Mouse (Mus musculus) left cerebral cortex, postnatal 10 days (tissue): ENCODE results near the gene Rnf151. TPM values are rescaled to one million over a fixed set of nuclear protein-coding genes. Genes with fewer than 3 reads are reported as not detected.
"Not testable (repeated sequence)": the region's sequence is repeated elsewhere in the genome, so short reads cannot be mapped to it uniquely, and the experiment has no call there.

Source experiments
- DNase-seq, 2 experiments: peaks; one replicate each; pipeline ENCODE4 v3.0.0; 2021 to 2022; ENCODE audit warnings: low spot score in 2 of 2, mixed read lengths in 1 of 2; ENCODE audit errors: extremely low spot score in 1 of 2
- intact Hi-C: fragments of 180-260 bp; cut with DNase I; formaldehyde crosslinking; loops from one replicate; pipeline ENCODE4 v1.15.1; 2025
- total RNA-seq, 2 experiments: library from RNA; stranded (reverse); gene quantifications; 2 replicates each; pipeline ENCODE4 v1.2.3; 2021

The Rnf151 gene
- total RNA-seq, 2 experiments from 2014 or later, result 0.69 TPM; not detected in 1

DNA sequence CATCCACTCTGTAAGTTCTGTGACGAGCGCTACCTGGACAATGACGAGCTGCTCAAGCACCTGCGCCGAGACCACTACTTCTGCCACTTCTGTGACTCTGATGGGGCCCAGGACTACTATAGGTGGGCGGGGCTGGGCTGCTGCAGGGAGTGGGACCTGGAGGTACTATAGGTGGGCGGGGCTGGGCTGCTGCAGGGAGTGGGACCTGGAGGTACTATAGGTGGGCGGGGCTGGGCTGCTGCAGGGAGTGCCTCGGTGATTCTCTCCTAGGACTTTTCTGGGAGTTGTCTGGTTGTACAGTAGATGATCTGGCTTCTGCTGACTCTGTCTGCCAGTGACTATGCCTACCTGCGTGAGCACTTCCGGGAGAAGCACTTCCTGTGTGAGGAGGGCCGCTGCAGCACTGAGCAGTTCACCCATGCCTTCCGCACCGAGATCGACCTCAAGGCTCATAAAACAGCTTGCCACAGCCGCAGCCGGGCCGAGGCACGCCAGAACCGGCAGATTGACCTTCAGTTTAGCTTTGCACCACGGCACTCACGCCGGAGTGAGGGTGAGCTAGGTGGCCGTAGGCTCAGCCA, 40.3 kb downstream of the Rnf151 start:
- DNase-seq, result no peak
- intact Hi-C loops, result no loop called here

GRCm38 (mm10) chr17:24676877-24677276, 41.0 kb downstream of the Rnf151 start:
- DNase-seq, result no peak
- intact Hi-C loops, result no loop called here

DNA sequence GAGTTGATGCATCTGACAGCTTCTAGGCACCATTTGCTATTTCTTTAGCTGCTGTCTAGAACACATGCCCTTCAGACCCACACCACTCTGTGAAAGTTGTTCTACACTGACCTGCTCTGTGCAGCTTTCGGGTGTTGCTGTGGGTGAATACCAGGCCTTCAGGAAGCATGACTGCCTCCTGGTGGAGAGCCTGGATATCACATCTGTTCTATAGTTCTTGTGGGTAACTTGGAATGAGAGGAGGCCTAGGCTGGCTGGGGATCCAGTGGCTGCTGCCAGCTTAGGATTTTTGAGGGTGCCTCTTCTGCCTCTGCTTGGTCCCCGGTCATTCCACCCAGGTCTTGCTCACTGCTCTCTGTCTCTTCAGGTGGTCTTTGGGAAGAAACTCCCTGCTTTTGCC, 41.7 kb downstream of the Rnf151 start:
- intact Hi-C loops, result no loop called here
- peak in 1 of 2 experiments; percentile 79 for DNase-seq

DNA sequence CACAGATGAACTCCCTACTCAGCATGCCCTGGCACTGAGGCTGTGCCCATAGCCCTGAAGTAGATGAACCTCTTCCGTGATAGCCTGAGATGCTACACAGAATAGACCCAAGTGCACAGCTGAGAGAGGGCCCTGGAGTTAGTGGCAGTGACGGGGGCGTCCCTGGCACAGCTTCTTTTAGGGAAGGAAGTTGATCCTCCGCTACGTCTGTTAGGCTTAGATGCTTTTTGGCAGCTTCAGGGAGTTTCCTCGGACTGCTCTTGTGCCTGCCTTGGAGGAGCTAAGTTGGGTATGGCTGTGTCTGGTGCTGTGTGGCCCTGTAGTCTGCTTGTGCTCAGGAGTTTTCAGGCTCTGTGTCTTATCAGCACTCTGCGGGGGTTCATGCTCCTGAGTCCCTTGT, 43.6 kb downstream of the Rnf151 start:
- no peak for DNase-seq
- intact Hi-C loops, result no loop called here

DNA sequence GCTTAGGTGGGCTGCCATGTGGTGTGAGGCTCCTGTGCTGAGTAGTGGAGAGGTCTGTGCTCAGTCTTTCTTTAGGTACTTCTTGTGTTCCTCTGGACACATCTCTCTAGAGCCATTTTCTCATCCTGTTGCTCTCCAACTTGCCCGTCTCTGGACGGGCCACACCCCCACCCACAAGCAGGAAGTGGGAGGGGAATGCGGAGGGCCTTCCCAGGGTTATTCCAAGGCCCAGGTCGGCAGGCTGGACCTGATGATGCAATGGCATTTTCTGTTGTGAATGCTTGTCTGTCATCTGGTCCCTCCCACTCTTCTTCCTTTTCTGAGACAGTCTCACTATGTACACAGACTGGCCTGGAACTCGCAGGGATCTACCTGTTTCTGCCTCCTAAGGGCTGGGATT, 45.7 kb downstream of the Rnf151 start:
- DNase-seq, result peak in 1 of 2 experiments; percentile 73
- intact Hi-C loops, result no loop called here

DNA sequence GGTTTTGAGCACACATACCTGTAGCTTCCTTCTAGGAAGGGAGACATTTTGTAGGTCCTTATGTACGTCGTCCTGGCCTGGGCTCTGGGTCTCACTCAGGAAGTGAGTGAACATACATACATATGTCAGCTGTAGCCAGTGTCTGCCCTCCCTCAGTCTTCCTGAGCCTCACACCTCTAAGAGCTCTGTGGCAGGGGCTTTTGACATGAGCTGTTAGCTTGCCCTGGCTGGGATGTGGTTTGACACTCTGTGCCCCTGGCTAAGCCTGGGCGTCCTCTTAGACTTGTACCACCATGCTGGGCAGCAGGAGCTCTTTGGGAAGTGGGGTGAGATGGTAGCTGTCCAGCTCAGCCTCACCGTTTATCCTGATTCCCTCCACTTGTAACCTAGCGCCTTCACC, 46.5 kb downstream of the Rnf151 start:
- intact Hi-C loops, result no loop called here
- DNase-seq, result no peak

DNA sequence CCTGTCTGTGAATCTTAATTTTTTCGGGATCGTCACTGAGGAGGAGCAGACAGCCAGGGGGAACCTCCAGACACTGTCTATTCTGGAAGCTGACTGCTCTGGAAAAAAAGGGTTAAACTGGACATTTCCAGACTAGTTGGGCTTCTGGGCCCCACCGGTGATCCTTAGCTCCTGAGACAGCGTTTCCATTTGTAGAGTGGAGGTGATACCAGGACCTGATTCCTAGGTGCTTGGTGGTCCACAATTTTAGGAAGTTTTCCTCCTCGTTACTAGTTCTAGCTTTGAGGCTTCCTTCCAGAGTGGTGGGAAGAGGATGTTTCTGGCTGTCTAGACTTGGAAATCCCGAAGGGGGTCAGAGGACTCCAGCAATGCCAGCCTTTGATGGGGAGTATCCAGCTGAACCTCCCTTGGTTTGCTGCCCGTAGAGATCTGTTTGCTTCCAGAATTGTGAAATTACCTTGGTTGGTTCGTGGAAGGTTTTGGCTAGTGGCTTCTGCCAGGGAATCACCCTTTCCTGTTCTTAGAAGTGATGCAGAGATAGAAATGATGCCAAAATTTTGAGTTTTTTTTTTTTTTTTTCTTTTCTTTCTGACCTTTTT, 47.5 kb downstream of the Rnf151 start:
- no peak for DNase-seq
- intact Hi-C loops, result no loop called here

DNA sequence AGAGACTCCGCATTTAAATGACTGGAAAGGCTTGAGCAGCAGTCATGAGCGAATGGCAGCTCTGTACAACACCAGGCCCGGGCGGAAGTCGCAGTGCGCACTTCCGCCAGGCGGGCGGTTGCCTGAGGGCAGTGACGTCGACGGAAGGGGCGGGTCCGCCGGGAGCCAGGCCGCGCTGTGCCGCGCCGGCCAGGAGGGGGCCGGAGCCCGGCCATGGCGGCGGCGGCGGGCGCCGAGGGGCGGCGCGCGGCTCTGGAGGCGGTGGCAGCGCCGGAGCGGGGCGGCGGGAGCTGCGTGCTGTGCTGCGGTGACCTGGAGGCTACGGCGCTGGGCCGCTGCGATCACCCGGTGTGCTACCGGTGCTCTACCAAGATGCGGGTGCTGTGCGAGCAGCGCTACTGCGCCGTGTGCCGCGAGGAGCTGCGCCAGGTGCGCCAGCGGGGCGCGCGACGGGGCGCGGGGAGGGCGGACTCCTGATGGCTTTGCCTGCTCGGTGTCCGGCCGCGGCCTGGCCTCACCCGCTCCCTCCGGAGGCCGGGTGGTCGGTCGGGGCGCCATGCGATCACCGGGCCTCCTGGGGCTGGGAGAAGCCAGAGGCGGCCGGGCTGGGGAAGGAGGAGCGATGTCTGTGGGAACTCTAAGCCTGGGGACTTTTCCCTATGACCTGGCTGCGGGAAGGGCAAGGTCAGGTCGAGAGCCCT, 48.2 kb downstream of the Rnf151 start, which contains the start of gene Zfp598:
Zfp598 (plus strand) TSS at position 143 of the 701 bp plus-strand sequence.
- peak; percentile 91 to 97 for DNase-seq
- intact Hi-C loops, result no loop called here

DNA sequence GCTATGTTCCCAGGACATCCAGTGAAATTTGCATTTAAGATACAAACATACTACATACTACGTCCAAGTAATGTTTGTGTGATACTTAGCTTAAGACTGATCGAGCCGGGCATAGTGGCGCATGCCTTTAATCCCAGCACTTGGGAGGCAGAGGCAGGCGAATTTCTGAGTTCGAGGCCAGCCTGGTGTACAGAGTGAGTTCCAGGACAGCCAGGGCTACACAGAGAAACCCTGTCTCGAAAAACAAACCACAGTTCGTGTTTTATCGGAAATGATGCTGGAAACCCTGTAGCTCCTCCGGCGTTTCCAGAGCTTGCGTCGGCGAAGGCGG, 48.7 kb downstream of the Rnf151 start:
- DNase-seq, intact Hi-C loops: not testable (repeated sequence)

DNA sequence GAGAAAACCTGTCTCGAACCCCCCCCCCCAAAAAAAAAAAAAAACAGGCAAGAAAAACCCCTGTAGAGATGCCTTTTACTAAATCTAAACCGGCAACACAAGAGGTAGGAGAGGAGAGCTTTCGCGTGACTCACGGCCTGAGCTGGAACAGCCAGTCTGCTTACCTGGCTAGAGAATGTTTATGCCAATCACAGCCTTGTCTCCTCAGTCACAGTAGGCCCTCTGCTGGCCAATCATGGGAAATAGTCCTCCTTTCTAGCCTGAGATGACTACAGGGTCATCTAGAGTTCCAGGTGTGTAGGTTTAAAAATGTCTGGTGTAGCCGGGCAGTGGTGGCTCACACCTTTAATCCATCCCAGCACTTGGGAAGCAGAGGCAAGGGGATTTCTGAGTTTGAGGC, 50.4 kb downstream of the Rnf151 start:
- intact Hi-C loops, result no loop called here
- peak in 1 of 2 experiments; percentile 60 for DNase-seq

DNA sequence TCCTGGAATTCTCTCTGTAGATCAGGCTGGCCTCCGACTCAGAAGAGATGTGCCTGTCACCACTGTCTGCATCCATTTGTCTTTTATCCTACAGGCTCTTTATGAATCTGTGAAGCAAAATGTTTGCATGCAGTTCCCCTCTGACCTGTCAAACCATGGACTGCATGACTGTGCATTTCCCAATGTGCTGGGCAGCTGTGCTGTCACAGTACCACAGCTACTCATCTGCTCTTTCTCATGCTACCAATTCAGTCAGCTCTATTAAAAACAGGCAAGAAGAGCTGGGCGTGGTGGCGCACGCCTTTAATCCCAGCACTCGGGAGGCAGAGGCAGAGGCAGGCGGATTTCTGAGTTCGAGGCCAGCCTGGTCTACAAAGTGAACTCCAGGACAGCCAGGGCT, 50.9 kb downstream of the Rnf151 start:
- intact Hi-C loops, DNase-seq: not testable (repeated sequence)

Other genes with a start within 250 kb of the Rnf151 start
- 10 to 100 TPM; 30.8 to 31.3 TPM for gene E4f1, start 247.8 kb downstream of the Rnf151 start, total RNA-seq
- gene Pgp, start 247.7 kb downstream of the Rnf151 start, total RNA-seq, result 10 to 100 TPM; 66.4 to 66.7 TPM
- 1 to 10 TPM in 1 of 2 experiments, under 1 TPM in 1; 0.88 to 1.4 TPM for gene Bricd5, start 244.2 kb downstream of the Rnf151 start, total RNA-seq
- 10 to 100 TPM; 31.6 to 37.4 TPM for gene Mlst8, start 239.0 kb downstream of the Rnf151 start, total RNA-seq
- 100 to 1,000 TPM; 161 to 162 TPM for gene Caskin1, start 229.5 kb downstream of the Rnf151 start, total RNA-seq
- 100 to 1,000 TPM; 105 to 107 TPM for gene Traf7, start 190.1 kb downstream of the Rnf151 start, total RNA-seq
- 10 to 100 TPM; 22.6 to 29.8 TPM for gene Rab26, start 183.9 kb downstream of the Rnf151 start, total RNA-seq
- gene Pkd1, start 168.2 kb downstream of the Rnf151 start, total RNA-seq, result 10 to 100 TPM; 60.8 to 66.7 TPM
- 100 to 1,000 TPM; 130 to 143 TPM for gene Tsc2, start 85.4 kb downstream of the Rnf151 start, total RNA-seq
- gene Nthl1, start 85.4 kb downstream of the Rnf151 start, total RNA-seq, result 1 to 10 TPM; 4.6 to 5.9 TPM
- 10 to 100 TPM; 55.0 to 55.2 TPM for gene Slc9a3r2, start 67.7 kb downstream of the Rnf151 start, total RNA-seq
- gene Npw, start 59.6 kb downstream of the Rnf151 start, total RNA-seq, result not detected
- gene Zfp598, start 48.4 kb downstream of the Rnf151 start, total RNA-seq, result 10 to 100 TPM; 37.2 to 38.1 TPM
- gene Syngr3, start 28.1 kb downstream of the Rnf151 start, total RNA-seq, result 100 to 1,000 TPM; 248 to 254 TPM
- 10 to 100 TPM; 21.5 TPM for gene Gfer, start 21.9 kb downstream of the Rnf151 start, total RNA-seq
- gene Noxo1, start 21.8 kb downstream of the Rnf151 start, total RNA-seq, result 1 to 10 TPM; 2.7 to 5.1 TPM
- 10 to 100 TPM; 30.9 to 37.9 TPM for gene Tbl3, start 10.4 kb downstream of the Rnf151 start, total RNA-seq
- gene Rps2, start 53 bp upstream of the Rnf151 start, total RNA-seq, result 100 to 1,000 TPM; 575 to 607 TPM
- gene Ndufb10, start 6.4 kb upstream of the Rnf151 start, total RNA-seq, result 100 to 1,000 TPM; 156 to 176 TPM
- under 1 TPM; 0.43 to 0.49 TPM for gene Rpl3l, start 9.8 kb upstream of the Rnf151 start, total RNA-seq
- gene Msrb1, start 18.6 kb upstream of the Rnf151 start, total RNA-seq, result 10 to 100 TPM; 44.2 to 47.8 TPM
- gene Hs3st6, start 34.9 kb upstream of the Rnf151 start, total RNA-seq, result under 1 TPM in 1 of 2 experiments, not detected in 1; 0.49 TPM
- gene Meiob, start 86.2 kb upstream of the Rnf151 start, total RNA-seq, result not detected
- 100 to 1,000 TPM in 1 of 2 experiments, 10 to 100 TPM in 1; 92.4 to 102 TPM for gene Hagh, start 122.1 kb upstream of the Rnf151 start, total RNA-seq
- gene Fahd1, start 132.3 kb upstream of the Rnf151 start, total RNA-seq, result 10 to 100 TPM; 14.8 to 16.5 TPM
- under 1 TPM; 0.17 to 0.32 TPM for gene Igfals, start 147.9 kb upstream of the Rnf151 start, total RNA-seq
- 10 to 100 TPM; 37.8 to 40.2 TPM for gene Nubp2, start 168.3 kb upstream of the Rnf151 start, total RNA-seq
- gene Spsb3, start 168.6 kb upstream of the Rnf151 start, total RNA-seq, result 10 to 100 TPM; 48.0 to 48.3 TPM
- gene Eme2, start 177.0 kb upstream of the Rnf151 start, total RNA-seq, result 10 to 100 TPM; 53.9 to 56.6 TPM
- 10 to 100 TPM; 58.4 to 64.8 TPM for gene Mrps34, start 177.1 kb upstream of the Rnf151 start, total RNA-seq
- 10 to 100 TPM; 42.2 to 43.5 TPM for gene Nme3, start 178.4 kb upstream of the Rnf151 start, total RNA-seq
- gene Mapk8ip3, start 218.9 kb upstream of the Rnf151 start, total RNA-seq, result 100 to 1,000 TPM; 288 to 297 TPM
- gene Jpt2, start 242.6 kb upstream of the Rnf151 start, total RNA-seq, result 10 to 100 TPM; 11.9 to 13.1 TPM